Mouse (Mus musculus): Measurements from ENCODE around the gene Zkscan3. TPM values are rescaled to one million over a fixed set of nuclear protein-coding genes. Genes with fewer than 3 reads are reported as not detected.

Zkscan3 gene
- polyA plus RNA-seq, 1 experiment: 4.5 TPM

DNA sequence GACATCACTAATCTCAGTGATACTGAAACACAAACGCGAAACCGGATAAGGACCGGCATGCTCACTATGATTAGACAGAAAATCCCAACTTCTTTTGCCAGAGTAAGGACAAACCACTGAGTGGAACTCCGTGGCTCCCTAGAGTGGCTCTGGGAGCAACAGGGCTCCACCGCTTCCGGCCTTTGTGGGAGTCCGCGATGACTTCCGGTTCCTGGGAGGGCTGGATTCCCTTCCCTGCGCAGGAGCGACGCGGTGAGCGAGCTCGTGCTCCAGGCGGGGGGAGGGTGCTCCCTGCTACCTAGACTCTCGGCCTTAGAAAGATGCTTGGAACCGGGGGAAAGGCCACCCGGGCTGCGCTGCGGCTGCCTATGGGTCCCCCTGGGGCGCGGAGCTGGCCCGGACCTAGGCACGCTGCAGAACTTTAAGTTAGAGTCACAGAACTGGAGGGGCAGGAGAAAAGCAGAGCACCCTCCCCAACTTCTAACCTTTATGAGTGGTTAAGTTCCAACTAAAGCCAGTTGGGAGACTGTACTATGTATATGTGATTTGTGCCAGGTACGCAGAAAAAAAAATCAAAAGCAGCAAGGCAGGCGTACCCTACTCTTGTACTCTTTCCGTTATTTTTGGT lies 39.8 kb downstream of the Zkscan3 start, which contains the start of gene Zscan12:
Gene Zscan12, plus strand, starts transcription at position 200 of the 628 bp plus-strand sequence.
- H3K27me3 ChIP-seq (replicated peaks): peaks cover 5% of the 10 kb centered on the region
- H3K36me3 ChIP-seq (replicated peaks; ENCODE audit: low read length): peaks cover 25% of the 10 kb centered on the region
- TF ChIP-seq FLI1 (IDR thresholded peaks at IDR 0.05; ENCODE audit: low read length) (peak; percentile 91; the same call in 1 of the 2 replicates), GATA1 (IDR thresholded peaks at IDR 0.05; ENCODE audit: borderline replicate concordance, low read length) (no peak)
- H3K4me3 ChIP-seq (replicated peaks): peak within 1 kb of the TSS; percentile 95
- peaks cover 10% of the 10 kb centered on the region for H3K9me3 ChIP-seq
- peaks cover 25% of the 10 kb centered on the region for H3K4me1 ChIP-seq

DNA sequence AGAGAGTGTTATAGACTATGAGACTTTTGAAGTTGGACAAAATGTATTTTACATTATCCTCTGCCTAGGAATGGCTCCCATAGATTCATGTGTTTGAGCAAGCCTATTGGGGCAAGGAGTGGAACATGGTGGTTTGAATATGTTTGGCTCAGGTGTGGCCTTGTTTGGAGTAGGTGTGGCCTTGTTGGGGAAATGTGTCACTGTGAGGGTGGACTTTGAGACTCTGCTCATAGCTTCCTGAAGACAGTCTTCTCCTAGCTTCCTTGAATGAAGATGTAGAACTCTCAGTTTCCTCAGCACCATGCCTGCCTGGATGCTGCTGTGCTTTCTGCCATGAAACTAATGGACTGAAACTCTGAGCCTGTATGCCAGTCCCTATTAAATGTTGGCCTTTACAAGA lies 52.0 kb downstream of the Zkscan3 start:
- H3K36me3 ChIP-seq (replicated peaks; ENCODE audit: low read length): no peaks in the 10 kb centered on the region
- H3K27me3 ChIP-seq (replicated peaks): peaks cover 18% of the 10 kb centered on the region
- TF ChIP-seq FLI1 (IDR thresholded peaks at IDR 0.05; ENCODE audit: low read length) (no peak), GATA1 (IDR thresholded peaks at IDR 0.05; ENCODE audit: borderline replicate concordance, low read length) (no peak)
- H3K9me3 ChIP-seq: no peaks in the 10 kb centered on the region
- no peak overlapping the region for H3K4me3 ChIP-seq (replicated peaks)
- H3K4me1 ChIP-seq: peaks cover 5% of the 10 kb centered on the region; the same call in 1 of the 2 replicates

DNA sequence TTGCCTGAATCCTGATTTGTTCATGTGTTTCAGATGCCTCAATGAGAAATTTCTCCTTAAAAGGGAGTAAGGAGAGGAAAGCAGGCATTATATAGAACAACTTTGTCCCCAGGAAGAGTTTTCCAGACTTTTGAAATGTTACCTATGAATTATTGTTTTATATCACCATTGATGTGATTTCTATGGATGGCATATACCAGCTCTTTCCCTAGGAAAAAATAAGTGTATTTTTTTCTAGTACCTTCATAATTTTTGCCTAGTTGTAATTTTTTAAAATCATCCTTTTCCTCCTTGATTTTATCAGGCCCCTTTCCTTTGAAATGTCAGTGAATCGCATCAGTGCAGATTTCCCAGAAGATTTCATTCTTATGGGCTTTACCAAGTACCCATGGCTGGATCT lies 55.9 kb downstream of the Zkscan3 start, which contains the start of gene Olfr1367:
Gene Olfr1367, plus strand, starts transcription at position 301 of the 400 bp plus-strand sequence.
- Histone ChIP-seq H3K36me3 (replicated peaks; ENCODE audit: low read length) (no peaks in the 10 kb centered on the region), H3K9me3 (no peaks in the 10 kb centered on the region), H3K27me3 (replicated peaks) (peaks cover 21% of the 10 kb centered on the region), H3K4me3 (replicated peaks) (no peak within 1 kb of the TSS), H3K4me1 (peaks cover under 1% of the 10 kb centered on the region; the same call in 1 of the 2 replicates)
- TF ChIP-seq FLI1 (IDR thresholded peaks at IDR 0.05; ENCODE audit: low read length): no peak
- no peak for TF ChIP-seq GATA1 (IDR thresholded peaks at IDR 0.05; ENCODE audit: borderline replicate concordance, low read length)

Other genes with a start within 250 kb of the Zkscan3 start
- 63.6 and 88.3 TPM in 2 replicates for gene Trim27, start 223.3 kb downstream of the Zkscan3 start, polyA plus RNA-seq (2012; ENCODE audit: insufficient read depth, low replicate concordance)
- gene Gpx5, start 110.0 kb downstream of the Zkscan3 start, polyA plus RNA-seq (2012; ENCODE audit: insufficient read depth, low replicate concordance): not detected in 2 replicates
- gene Gpx6, start 90.6 kb downstream of the Zkscan3 start, polyA plus RNA-seq (2012; ENCODE audit: insufficient read depth, low replicate concordance): not detected in 2 replicates
- gene Olfr1367, start 55.8 kb downstream of the Zkscan3 start, polyA plus RNA-seq (2012; ENCODE audit: insufficient read depth, low replicate concordance): not detected in 2 replicates
- gene Zscan12, start 39.9 kb downstream of the Zkscan3 start, polyA plus RNA-seq (2012; ENCODE audit: insufficient read depth, low replicate concordance): 1.3 TPM in 1 of 2 replicates, not detected in the other
- 0.07 TPM in 1 of 2 replicates, not detected in the other for gene Pgbd1, start 38.3 kb upstream of the Zkscan3 start, polyA plus RNA-seq (2012; ENCODE audit: insufficient read depth, low replicate concordance)
- gene Zscan26, start 51.0 kb upstream of the Zkscan3 start, polyA plus RNA-seq (2012; ENCODE audit: insufficient read depth, low replicate concordance): 0.70 TPM in 1 of 2 replicates, not detected in the other
- 0.92 TPM in 1 of 2 replicates, not detected in the other for gene Nkapl, start 65.8 kb upstream of the Zkscan3 start, polyA plus RNA-seq (2012; ENCODE audit: insufficient read depth, low replicate concordance)
- gene Zkscan4, start 76.2 kb upstream of the Zkscan3 start, polyA plus RNA-seq (2012; ENCODE audit: insufficient read depth, low replicate concordance): not detected in 2 replicates
- gene Gm10065, start 76.7 kb upstream of the Zkscan3 start, polyA plus RNA-seq (2012; ENCODE audit: insufficient read depth, low replicate concordance): not detected in 2 replicates
- 0.04 TPM in 1 of 2 replicates, not detected in the other for gene AK157302, start 92.5 kb upstream of the Zkscan3 start, polyA plus RNA-seq (2012; ENCODE audit: insufficient read depth, low replicate concordance)
- 6.5 and 41.0 TPM in 2 replicates for gene Gm11273, start 98.7 kb upstream of the Zkscan3 start, polyA plus RNA-seq (2012; ENCODE audit: insufficient read depth, low replicate concordance)
- 0.20 TPM in 1 of 2 replicates, not detected in the other for gene Zkscan8, start 128.4 kb upstream of the Zkscan3 start, polyA plus RNA-seq (2012; ENCODE audit: insufficient read depth, low replicate concordance)
- gene Olfr1366, start 140.1 kb upstream of the Zkscan3 start, polyA plus RNA-seq (2012; ENCODE audit: insufficient read depth, low replicate concordance): not detected in 2 replicates
- gene Olfr1535, start 157.1 kb upstream of the Zkscan3 start, polyA plus RNA-seq (2012; ENCODE audit: insufficient read depth, low replicate concordance): not detected in 2 replicates
- gene Olfr1364, start 179.0 kb upstream of the Zkscan3 start, polyA plus RNA-seq (2012; ENCODE audit: insufficient read depth, low replicate concordance): 0.10 TPM in 1 of 2 replicates, not detected in the other
- gene Olfr1362, start 211.3 kb upstream of the Zkscan3 start, polyA plus RNA-seq (2012; ENCODE audit: insufficient read depth, low replicate concordance): not detected in 2 replicates
- gene Olfr11, start 239.8 kb upstream of the Zkscan3 start, polyA plus RNA-seq (2012; ENCODE audit: insufficient read depth, low replicate concordance): not detected in 2 replicates